Mouse (Mus musculus) thymus, postnatal 10 days (tissue): ENCODE measurements at regions not wholly inside any gene's neighbourhood (a gene's known extent, or its start where the extent isn't known, plus 50 kb on each side); places are given as distances from the start of the nearest gene placed in this dataset.

ENCODE experiments used
- DNase-seq, 2 experiments: peaks; one replicate each; pipeline ENCODE4 v3.0.0; 2021; ENCODE audit warnings: low spot score in 2 of 2

- DNase-seq, result no peak
Observed at GRCm38 (mm10) chr5:46488140-46488942, 630.9 kb upstream of the Lcorl start.

GRCm38 (mm10) chr5:46486740-46487326, 629.4 kb upstream of the Lcorl start:
- DNase-seq, result no peak

- no peak for DNase-seq
Observed at GRCm38 (mm10) chr5:46456356-46456755, 598.9 kb upstream of the Lcorl start.

GRCm38 (mm10) chr5:46448274-46448673, 590.9 kb upstream of the Lcorl start:
- no peak for DNase-seq

- DNase-seq, result no peak
Observed at GRCm38 (mm10) chr5:46445844-46446243, 588.4 kb upstream of the Lcorl start.

- no peak for DNase-seq
Observed at GRCm38 (mm10) chr5:46445122-46445521, 587.7 kb upstream of the Lcorl start.

- no peak for DNase-seq
Observed at GRCm38 (mm10) chr5:46443805-46444340, 586.5 kb upstream of the Lcorl start.

- no peak for DNase-seq
Observed at GRCm38 (mm10) chr5:46442600-46443248, 585.3 kb upstream of the Lcorl start.

GRCm38 (mm10) chr5:46441716-46442115, 584.3 kb upstream of the Lcorl start:
- DNase-seq, result no peak

- DNase-seq, result no peak
Observed at GRCm38 (mm10) chr5:46431644-46432367, 574.4 kb upstream of the Lcorl start.

- DNase-seq, result no peak
Observed at GRCm38 (mm10) chr5:46422738-46423137, 565.3 kb upstream of the Lcorl start.

GRCm38 (mm10) chr5:46406969-46407368, 549.6 kb upstream of the Lcorl start:
- DNase-seq, result no peak

- no peak for DNase-seq
Observed at GRCm38 (mm10) chr5:46406404-46406803, 549.0 kb upstream of the Lcorl start.

GRCm38 (mm10) chr5:46386591-46386990, 529.2 kb upstream of the Lcorl start:
- no peak for DNase-seq

- DNase-seq, result no peak
Observed at GRCm38 (mm10) chr5:46367328-46367727, 509.9 kb upstream of the Lcorl start.

- no peak for DNase-seq
Observed at GRCm38 (mm10) chr5:46363661-46364060, 506.2 kb upstream of the Lcorl start.

GRCm38 (mm10) chr5:46361637-46362036, 504.2 kb upstream of the Lcorl start:
- DNase-seq, result no peak

GRCm38 (mm10) chr5:46348448-46348847, 491.0 kb upstream of the Lcorl start:
- no peak for DNase-seq

GRCm38 (mm10) chr5:46347368-46348083, 490.1 kb upstream of the Lcorl start:
- DNase-seq, result peak in 1 of 2 experiments; percentile 55

- no peak for DNase-seq
Observed at GRCm38 (mm10) chr5:46338461-46338860, 481.0 kb upstream of the Lcorl start.

- no peak for DNase-seq
Observed at GRCm38 (mm10) chr5:46330880-46331279, 473.5 kb upstream of the Lcorl start.
